Mouse (Mus musculus): ENCODE measurements around the gene Barhl2. TPM values are rescaled to one million over a fixed set of nuclear protein-coding genes. Genes with fewer than 3 reads are reported as not detected.

The Barhl2 gene
- under 1 TPM in 1 of 2 experiments, not detected in 1; 0.12 TPM for total RNA-seq (2021)
- long read RNA-seq: 0 reads

DNA sequence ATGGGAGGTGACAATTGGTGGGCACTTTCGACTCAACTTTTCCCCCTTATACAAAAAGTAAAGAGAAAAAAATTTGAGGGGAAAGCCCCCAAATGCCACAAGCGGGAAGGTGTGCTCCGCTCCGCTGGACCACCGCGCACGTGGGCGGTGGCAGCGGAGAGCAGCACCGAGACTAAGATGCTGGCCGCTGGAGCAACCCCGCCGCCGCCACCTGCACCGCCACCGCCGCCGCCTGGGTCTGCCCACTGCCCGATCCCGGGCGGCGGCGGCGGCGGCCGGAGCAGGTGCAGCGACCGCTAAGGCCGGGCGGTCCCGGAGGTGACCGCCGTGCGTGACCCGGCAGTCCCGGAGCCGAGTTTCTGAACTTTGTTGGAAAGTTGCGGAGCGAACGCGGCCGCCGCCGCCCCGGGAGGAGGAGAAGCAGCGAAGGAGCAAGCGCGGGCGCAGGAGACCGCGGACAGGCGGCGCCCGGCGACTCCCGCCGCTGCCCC, at the start of gene Barhl2:
Gene Barhl2, minus strand, starts transcription at position 181 of the 491 bp plus-strand sequence.
- DNase-seq (ENCODE audit: low spot score in 2 of 2): no peak

DNA sequence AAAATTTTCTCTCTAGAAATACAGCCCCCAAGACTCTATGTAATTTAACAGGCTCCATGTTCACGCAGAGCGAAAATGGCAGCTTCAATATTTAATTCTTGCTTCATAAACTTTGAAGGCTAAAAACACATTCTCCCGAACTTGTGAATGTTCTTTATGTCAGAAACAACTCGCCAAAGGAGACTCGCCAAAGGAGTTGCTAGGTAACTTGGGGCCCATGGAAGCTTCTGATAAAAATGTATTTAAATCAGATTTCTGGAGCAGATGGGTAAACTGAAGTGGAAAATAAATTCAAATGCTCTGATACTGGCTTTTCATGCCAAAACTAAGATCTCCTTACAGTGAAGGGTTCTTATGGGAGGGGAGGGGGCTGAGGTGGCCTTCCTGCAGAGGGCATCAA, 48.1 kb upstream of the Barhl2 start:
- no peak for DNase-seq (ENCODE audit: low spot score in 2 of 2)

DNA sequence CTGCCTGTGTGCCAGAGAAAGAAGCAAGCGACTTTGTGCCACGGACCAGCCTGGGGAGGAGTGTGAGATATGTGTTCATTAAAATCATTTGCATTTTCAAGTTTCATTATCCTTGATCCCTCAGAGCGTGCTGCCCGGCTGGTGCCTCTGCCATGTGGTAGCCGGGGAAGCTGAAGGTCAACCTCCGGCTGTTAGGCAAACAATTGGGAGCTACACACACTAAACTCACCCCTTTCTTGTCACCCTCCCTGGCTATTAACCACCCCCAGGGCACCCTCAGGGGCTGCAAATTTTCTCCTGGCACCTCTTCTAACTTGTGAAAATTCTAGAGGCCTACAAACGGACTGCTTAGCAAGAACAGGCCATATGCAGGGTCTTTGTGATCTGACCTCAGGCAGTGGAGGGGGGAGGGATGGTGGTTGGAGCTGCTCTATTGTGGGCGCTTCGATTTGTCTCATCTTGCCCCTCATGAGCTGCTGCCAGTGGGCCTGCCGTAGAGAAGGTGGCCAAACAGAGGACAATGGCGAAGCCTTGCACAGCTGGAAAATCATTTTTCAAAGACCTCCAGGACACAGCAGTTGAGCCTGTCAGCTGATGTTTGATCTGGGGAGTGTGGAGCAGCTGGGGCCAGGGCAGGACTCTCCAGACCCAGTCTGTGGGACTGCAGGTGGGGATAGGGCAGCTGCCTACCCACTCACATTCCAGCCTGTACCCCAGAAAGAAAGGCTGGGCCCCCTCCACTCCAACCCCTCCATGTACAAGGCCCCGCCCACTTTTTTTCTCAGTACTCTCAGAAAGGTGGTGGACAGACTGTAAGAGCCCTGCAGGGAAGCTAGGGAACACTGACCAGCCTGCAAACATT, 44.9 kb upstream of the Barhl2 start:
- DNase-seq (ENCODE audit: low spot score in 2 of 2): no peak

DNA sequence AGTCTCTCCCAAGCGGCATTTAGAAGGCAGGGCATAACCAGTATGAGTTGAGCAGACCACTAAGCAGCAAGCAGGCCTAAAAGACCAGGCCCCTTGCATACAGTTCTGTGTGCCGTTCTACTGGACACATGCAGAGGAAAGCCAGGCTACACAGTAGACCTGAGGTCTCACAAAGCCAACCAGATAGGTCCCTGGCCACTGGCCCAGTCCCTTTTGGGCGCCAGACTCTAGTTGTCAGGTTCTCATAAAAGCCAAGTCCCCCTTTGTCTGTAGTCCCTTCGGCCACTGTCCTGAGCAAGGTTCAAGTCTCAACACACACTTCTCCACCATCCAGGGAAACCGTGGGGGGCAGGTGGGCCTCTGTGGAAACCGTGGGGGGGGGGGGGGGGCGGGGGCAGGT, 44.3 kb upstream of the Barhl2 start:
- no peak for DNase-seq (ENCODE audit: low spot score in 2 of 2)

DNA sequence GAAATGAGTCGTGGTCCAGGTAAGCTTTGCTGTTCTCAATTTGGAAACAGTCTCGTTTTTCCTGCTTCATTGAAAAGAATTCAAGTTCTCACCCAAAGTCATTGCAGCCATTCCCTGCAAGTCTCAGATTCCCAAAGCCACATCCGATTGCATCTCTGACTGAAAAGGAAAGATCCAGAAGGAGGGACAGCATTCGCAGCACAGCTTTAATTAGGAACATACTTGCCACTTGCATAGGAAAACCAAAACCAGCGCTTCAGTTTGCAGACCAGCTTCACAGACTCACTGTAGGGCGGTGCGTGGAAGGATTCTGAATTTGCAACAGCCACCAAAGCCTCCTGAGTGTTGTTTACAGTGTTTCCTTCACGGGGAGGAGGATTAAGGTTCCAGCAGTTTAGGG, 33.8 kb upstream of the Barhl2 start:
- no peak for DNase-seq (ENCODE audit: low spot score in 2 of 2)

DNA sequence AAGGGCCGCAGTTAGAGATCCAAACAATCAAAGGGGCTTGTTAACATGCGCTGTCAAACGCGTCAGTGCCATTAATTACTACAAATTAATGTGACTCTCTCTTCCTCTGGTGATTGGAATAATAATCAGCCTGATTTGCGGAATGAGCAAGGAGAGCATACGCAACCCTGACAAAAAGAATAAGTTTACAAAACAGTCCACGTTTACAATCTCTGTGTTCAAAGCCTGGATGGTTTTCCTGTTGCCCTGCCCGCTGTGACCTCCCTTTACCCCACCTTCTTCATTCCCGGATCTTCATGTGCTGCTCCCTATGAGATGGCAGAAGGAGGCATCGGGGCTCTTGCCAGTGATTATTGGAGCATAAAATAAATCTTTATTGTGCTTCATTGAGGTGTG, 14.1 kb upstream of the Barhl2 start:
- no peak for DNase-seq (ENCODE audit: low spot score in 2 of 2)

DNA sequence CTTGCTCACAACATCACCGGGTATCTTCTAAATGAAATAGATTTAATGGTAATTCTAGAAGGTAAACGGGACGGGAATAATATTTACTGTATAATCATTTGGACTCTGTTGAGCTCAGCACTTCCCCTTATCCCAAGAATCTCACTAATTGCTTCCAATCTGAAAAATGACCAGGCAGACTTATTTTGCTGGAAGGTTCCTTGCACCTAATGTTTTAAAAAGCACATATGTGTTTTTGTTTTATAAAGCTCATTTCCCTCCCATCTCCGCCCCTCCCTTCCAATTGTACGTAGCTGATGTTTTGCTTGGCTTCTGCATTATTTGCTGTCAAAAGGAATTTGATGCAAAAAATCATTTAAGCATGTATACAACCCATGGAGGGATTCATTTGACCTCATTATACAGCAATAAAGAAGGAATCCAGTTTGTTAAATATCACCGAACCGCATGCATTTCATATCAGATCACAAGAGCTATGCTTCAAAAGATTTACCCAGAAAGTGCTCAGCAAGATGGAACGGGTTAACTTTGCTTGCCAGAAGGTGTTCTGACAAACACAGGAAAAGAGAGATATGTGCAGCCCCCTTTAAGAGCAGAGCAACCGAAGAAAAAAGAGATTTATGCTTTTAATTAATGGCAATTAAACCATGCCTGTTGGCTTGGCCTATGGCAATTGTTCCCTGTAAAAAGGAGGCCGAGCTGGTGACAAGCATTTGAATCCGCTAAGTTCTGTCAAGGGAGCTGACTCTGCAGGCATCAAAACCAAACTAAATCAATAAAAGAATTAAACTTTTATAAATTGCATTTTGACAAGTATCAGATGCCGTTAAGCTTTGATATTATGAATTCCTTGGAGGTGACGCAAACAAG, 13.5 kb upstream of the Barhl2 start:
- DNase-seq (ENCODE audit: low spot score in 2 of 2): no peak

DNA sequence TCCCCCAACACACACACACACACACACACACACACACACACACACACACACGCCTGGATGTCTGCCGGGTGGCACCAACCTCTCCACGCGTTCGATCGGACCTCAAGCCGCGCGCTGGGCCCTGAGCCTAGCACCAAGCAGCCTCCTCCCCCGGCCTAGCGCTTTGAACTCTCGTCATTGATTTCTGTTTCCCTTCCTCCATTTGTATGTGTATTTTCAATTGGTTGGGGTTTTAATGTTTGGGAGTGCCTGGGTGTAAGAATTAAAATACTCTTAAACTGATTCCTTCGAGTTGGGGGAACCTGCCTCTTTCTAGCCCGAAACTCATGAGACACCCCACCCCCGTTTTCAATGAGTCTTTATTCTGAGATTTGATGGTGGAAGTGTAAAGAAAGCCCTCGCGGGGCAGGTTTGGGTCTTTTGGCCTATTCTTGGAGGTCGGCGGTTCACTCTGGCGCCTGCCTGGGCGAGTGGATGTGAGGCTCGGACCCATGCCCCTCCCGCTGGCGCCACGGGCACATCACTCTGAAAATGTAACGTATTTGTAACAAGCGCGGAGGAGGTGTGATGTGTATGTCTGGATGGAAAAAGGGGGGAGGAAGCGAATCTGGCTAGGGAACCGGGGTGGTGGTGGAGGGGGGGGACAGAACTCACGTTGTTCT, 7.3 kb upstream of the Barhl2 start:
- no peak for DNase-seq (ENCODE audit: low spot score in 2 of 2)

DNA sequence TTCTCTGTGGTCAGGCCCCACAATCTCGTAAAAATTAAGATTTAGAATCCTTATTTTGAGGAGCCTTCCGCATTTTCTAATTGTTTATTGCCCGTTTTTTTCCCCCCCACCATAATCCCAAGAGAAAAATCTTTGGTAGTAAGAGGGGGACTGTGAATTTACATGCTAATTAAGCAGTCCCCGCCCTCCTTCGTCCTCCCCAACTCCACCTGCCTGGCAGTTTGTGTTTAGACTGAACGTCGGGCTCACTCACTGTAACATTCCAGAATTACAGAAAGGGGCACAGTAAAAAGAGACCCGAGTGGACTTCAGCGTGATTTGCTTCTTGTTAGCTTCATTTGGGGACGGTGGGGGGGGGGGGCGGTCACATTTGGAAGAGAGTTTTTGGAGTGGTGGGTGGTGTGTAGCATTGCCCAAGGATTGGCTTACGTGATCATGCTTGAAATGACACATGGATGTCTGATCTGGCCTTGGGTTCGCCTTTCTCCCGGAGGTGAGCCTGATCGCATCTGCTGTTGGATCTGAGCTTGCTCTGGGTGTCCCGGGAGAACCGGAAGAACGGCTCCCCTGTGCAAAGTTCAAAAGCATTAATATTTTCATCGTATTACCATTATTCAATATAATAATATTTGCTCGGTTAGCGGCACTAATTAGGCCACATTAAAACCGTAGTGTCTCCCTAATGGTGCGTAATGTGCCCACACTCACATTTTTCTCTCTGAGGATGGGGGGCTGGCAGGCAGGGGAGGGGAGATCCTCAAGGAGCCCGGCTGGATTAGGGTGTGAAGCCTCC, 6.6 kb upstream of the Barhl2 start:
- DNase-seq (ENCODE audit: low spot score in 2 of 2): no peak

DNA sequence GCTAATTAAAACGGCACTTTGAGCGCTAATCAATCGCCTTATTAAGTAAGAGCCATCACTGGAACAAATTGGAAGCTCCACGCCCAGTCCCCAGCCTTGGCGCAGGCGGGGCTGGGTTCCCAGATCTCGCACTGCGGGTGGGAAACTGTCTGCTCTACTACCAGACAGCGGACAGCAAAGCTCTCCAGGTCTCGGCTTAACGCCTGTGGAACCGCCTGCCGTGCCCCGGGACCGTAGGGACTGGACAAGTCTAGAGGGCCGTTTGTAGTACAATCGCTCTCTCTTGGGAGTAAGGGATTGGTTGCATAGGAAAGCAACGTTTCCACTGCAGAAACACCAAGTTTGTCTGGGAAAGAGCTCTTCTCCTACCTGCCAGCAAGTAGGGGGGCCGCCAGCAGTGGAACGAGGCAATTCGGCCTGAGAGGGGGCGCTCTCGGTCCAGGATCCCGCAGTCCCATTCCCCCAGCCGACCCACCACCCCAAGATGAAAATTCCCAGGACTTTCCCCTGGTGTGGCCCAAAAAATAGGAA, 5.8 kb upstream of the Barhl2 start:
- no peak for DNase-seq (ENCODE audit: low spot score in 2 of 2)

DNA sequence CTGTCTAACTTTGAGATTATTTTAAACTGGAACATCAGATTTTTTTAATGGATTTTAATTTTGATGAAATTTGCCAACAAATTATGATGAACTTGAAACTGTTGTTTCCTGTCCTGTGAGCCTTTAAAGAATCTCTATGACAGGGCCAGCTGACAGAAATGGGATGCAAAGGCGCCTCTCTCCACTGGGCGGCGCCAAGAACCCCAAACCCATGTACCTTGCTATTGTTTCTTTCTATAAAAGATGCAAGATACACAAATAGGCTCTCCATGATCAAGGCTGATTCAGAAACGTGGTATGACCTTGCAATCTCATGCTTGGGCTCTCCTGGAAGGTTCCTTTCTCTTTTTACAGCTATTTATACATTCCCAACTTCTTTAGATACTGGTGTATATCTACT, 3.9 kb upstream of the Barhl2 start:
- DNase-seq (ENCODE audit: low spot score in 2 of 2): peak in 1 of 2 experiments; percentile 56

DNA sequence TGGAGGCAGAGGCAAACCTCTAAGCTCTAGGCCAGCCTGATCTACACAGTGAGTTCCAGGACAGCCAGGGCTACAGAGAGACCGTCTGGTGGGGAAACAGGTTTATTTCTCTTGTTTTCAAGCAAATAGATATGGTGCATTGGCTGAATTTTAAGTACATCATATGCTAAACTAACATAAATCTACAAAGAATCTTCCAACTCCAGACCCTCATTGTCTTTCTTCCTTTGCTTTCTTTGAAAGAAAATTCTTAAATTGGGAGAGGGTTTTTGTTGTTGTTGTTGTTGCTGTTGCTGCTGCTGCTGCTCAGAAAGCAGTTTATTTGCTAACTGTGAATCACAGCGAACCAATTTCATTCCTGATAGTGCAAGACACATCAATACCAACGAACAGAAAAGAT, 3.5 kb upstream of the Barhl2 start:
- DNase-seq (ENCODE audit: low spot score in 2 of 2): no peak

DNA sequence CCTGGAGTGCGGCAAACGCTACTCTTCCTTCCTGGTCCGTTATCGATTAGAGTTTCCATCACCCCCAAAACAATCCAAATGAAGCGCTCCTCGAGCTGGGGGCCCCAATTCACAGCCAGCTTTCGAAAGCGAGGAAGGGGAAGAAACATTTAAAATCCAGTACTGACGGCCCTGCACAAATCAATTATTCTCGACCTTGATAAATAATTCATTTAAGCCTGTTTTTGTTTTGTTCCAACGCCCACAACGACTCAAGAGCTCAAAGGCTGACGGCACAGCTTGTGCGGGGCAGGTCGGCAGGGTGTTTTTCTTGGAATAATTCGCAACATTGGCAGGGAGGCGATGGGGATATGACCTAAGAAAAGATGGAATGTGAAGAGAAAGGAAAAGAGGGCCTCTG, 2.6 kb upstream of the Barhl2 start:
- DNase-seq (ENCODE audit: low spot score in 2 of 2): no peak

DNA sequence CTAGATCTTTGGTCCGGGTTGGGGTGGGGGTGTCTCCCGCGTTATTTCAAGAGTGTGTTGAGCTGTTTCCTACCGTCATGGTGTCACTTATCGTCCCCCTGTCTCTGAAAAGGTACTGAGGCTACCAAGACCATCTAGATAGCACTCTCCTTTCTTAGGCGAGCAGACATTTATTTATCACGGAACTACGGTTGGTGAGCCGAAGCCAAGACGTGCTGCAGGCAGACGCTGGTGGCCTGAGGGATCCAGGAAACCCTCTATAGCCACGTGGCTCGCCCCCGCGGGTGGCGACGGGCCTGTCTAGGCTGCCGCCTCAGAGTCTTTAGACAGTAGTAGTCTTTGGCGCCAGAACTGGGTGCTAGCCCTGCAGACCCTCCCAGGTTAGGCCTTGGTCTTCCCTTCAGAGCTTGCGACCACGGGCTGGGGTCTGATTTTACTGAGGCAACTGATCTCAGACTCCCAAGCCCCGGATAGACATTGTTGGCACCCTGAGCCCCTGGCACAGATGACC, 2.1 kb upstream of the Barhl2 start:
- no peak for DNase-seq (ENCODE audit: low spot score in 2 of 2)

DNA sequence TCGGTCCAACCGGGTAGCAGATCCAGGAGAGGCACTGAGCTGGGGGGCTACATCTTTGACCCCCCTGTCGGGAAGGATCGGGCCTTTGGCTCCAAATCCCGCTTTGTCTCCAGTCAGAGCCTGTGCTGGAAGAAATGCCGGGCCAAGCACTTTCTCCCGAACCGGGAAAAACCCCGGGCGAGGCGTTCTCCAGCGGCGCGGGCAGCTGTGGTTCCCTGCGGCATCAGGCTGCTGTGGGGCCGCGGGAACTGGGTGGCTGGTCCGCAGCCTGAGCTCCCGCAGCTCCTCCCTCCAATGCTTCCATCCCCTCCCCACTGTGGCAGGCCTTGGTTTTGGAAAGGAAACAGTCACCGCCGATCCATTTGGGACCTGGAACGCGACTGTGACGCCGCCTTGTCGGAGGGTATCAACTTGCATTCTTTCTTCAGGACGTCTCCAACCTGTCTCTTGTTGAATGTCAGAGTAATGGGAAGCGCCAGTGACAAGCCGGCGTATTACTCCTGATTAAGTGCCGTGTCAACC, 1.2 kb upstream of the Barhl2 start:
- DNase-seq (ENCODE audit: low spot score in 2 of 2): no peak

DNA sequence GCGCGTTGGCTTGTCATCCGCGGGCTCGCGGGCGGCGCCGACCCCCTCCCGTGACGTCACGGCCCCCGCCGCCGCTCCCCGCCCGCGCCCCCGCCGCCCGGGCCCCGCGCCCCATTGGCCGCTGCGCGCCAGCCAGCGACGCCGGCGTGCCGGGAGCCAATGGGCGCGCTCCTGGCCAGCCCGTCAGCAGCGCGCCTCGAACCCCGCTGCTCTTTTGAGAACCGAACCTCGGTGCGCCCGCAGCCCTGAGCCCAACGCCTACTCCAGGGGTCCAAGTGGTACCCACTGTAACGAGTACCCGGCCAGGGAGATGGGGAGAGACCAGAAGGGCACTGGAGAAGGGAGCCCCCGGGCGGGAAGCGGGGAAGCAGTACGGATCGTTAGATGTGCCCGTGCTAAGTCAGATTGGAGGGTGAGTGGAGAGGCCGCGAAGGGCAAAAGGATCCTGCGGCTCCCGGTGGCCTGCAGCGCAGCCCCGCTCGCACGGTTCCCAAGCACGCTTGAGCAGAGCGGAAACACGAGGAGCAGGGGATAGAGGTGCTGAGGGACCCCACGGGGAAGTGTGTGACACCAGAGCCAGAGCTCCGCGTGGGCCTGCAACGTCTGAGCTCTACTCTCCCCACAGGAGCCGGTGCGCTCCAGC, 632 bp upstream of the Barhl2 start:
- no peak for DNase-seq (ENCODE audit: low spot score in 2 of 2)

DNA sequence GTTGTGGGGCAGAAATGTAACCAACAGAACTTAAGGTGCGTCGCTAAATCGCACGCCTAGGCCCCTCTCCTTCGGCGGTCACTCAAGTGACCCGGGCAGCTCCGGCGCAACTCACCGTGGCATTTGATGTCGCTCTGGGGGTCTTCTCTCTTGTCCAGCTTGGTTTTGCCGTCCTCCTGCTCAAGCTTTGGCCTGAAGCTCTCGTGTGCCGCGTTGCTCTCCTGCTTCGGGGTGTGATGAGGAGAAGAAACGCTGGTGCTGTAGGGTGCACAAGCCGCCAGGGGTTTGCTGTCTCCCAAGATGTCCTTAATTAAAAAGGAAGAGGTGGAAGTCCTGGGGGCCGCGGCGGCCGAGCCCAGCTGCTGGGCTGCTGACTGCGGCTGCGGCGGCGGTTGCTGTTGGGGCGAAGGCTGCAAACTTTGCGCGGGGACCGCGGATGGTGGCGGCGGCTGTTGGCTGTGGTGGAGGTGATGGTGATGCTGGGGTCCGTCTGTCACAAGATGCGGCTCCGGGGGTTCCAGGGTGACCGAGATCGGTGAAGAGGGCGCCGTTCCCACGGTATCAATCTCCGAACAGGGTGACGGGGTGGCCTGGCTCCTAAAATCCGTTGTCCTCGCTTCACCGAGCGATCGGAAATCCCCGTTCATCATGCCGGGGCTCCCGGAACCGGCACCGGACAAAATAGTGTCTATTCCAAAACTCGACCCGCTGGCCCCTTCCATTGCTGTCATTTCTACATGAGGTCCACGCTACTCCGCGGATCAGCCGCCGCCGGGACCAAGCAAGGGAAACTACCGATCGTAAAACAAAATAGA, 648 bp downstream of the Barhl2 start:
- no peak for DNase-seq (ENCODE audit: low spot score in 2 of 2)

DNA sequence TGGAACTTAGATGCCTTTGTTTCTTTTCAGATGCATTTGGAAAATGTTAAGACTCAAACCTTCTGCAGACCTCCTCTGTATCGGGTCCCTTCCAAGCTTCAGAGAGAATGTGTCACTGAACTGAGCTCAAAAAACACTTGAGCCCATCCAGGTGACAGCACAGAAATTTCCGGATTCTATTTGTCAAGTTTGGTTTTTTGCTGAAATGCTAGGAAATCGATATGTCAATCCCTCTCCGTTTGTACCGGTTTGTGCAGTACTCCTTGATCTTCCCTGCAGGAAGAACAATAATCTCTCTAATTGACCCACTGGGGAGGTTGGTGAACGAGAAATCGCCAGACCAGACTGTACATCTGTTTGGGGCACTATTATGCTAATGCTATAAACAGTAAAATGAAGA, 2.0 kb downstream of the Barhl2 start:
- no peak for DNase-seq (ENCODE audit: low spot score in 2 of 2)
